Mouse (Mus musculus) central nervous system, embryonic 11.5 days (tissue): ENCODE results near the gene Gm45783. TPM values are rescaled to one million over a fixed set of nuclear protein-coding genes. Genes with fewer than 3 reads are reported as not detected.

Experiments used
- polyA plus RNA-seq: library from polyadenylated mRNA; depleted of rRNA; stranded (reverse); fragments of >200 nt; gene quantifications from 2 replicates; pipeline ENCODE4 v1.2.3, GENCODE M21; 2012; rRNA removed

Gm45783 gene
- polyA plus RNA-seq: not detected in 2 replicates

DNA sequence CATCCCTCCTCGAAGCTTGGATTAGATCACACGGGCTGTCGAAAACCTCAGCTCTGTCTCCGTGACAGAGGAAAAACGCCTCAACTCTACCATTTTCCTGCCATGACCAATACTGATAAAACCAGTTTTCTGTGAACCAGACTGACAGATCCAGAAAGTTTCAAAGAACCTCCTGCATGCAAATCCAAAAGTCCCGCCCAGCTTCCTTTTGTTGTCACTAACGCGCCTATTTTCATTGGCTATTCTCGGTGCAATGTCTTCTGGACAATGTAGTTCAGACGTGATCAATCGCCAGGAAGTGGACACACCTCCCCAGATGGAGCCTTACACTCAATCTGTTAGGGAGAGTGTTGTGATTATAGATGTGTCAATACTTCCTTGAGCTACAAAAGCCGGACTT, at the start of gene Gm45783:
Gene Gm45783 (minus strand): TSS at position 143 of the 400 bp plus-strand sequence.

DNA sequence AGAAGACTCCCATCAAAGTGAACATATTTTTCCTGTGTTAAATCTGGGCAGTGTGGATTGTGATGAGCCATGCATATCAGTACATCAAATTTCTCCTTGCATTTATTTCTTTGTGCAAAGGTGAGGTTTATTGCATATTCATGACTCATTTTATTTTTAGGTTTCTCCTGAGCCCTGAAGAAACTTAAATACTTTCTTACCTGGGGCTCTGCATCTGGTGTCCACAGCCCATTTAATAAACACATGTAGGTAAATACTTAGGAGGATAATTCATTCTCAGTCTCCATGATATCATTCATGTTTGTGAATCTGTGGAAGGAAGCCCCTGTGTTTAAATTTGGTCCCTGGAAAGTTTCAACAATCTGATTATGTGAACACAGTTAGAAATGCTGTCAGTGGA, 25.2 kb upstream of the Gm45783 start, which contains the start of gene Vmn2r31:
Gene Vmn2r31 (minus strand): TSS at position 101 of the 400 bp plus-strand sequence.

DNA sequence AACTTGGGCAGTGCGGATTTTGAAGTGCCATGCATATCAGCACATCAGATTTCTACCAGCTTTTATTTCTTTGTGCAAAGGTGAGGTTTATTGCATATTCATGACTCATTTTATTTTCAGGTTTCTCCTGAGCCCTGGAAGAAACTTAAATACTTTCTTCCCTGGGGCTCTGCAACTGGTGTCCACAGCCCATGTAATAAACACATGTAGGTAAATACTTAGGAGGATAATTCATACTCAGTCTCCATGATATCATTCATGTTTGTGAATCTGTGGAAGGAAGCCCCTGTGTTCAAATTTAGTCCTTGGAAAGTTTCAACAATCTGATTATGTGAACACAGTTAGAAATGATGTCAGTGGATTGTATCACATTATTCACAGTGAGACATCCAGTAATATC, 36.9 kb downstream of the Gm45783 start, which contains the start of gene Vmn2r30:
Gene Vmn2r30 (minus strand): TSS at position 101 of the 400 bp plus-strand sequence.

Other genes with a start within 250 kb of the Gm45783 start
- 3.4 and 4.5 TPM in 2 replicates for gene Zfp773, start 237.8 kb downstream of the Gm45783 start, polyA plus RNA-seq
- 1.7 and 2.7 TPM in 2 replicates for gene Zfp418, start 203.2 kb downstream of the Gm45783 start, polyA plus RNA-seq
- gene Zfp772, start 164.6 kb downstream of the Gm45783 start, polyA plus RNA-seq: 5.1 and 8.3 TPM in 2 replicates
- 0.53 and 0.92 TPM in 2 replicates for gene Vmn2r29, start 127.2 kb downstream of the Gm45783 start, polyA plus RNA-seq
- gene Gm45844, start 96.3 kb downstream of the Gm45783 start, polyA plus RNA-seq: 1.6 and 2.1 TPM in 2 replicates
- 28.4 and 32.8 TPM in 2 replicates for gene Clcn4, start 73.7 kb downstream of the Gm45783 start, polyA plus RNA-seq
- not detected in 2 replicates for gene Vmn2r30, start 37.0 kb downstream of the Gm45783 start, polyA plus RNA-seq
- gene Vmn2r31, start 25.1 kb upstream of the Gm45783 start, polyA plus RNA-seq: not detected in 2 replicates
- gene Vmn2r32, start 105.4 kb upstream of the Gm45783 start, polyA plus RNA-seq: not detected in 2 replicates
- gene Vmn2r33, start 192.2 kb upstream of the Gm45783 start, polyA plus RNA-seq: not detected in 2 replicates